Mouse (Mus musculus): ENCODE results near the gene Galnt10.

The Galnt10 gene

GRCm38 (mm10) chr11:57645018-57645559 lies at the start of gene Galnt10:
Gene Galnt10, plus strand, starts transcription at chr11:57645442.
- peak; percentile 54 for DNase-seq (ENCODE audit: low read depth)

- no peak for DNase-seq (ENCODE audit: low read depth)
Observed at GRCm38 (mm10) chr11:57595899-57596298, 49.3 kb upstream of the Galnt10 start.

GRCm38 (mm10) chr11:57598161-57598560 lies 47.1 kb upstream of the Galnt10 start:
- DNase-seq (ENCODE audit: low read depth), result peak; percentile 74

GRCm38 (mm10) chr11:57599304-57599703 lies 45.9 kb upstream of the Galnt10 start:
- DNase-seq (ENCODE audit: low read depth), result no peak

- DNase-seq (ENCODE audit: low read depth), result peak; percentile 53
Observed at GRCm38 (mm10) chr11:57600113-57600512, 45.1 kb upstream of the Galnt10 start.

GRCm38 (mm10) chr11:57600621-57601121 lies 44.6 kb upstream of the Galnt10 start:
- DNase-seq (ENCODE audit: low read depth), result peak; percentile 84

- no peak for DNase-seq (ENCODE audit: low read depth)
Observed at GRCm38 (mm10) chr11:57601806-57602455, 43.3 kb upstream of the Galnt10 start.

GRCm38 (mm10) chr11:57605086-57605485 lies 40.2 kb upstream of the Galnt10 start:
- no peak for DNase-seq (ENCODE audit: low read depth)

- no peak for DNase-seq (ENCODE audit: low read depth)
Observed at GRCm38 (mm10) chr11:57605660-57606059, 39.6 kb upstream of the Galnt10 start.

- DNase-seq (ENCODE audit: low read depth), result no peak
Observed at GRCm38 (mm10) chr11:57614502-57614901, 30.7 kb upstream of the Galnt10 start.

- no peak for DNase-seq (ENCODE audit: low read depth)
Observed at GRCm38 (mm10) chr11:57615286-57615685, 30.0 kb upstream of the Galnt10 start.

GRCm38 (mm10) chr11:57615871-57616270 lies 29.4 kb upstream of the Galnt10 start:
- no peak for DNase-seq (ENCODE audit: low read depth)

GRCm38 (mm10) chr11:57617526-57618264 lies 27.5 kb upstream of the Galnt10 start:
- peak; percentile 26 for DNase-seq (ENCODE audit: low read depth)

GRCm38 (mm10) chr11:57621472-57621871 lies 23.8 kb upstream of the Galnt10 start:
- no peak for DNase-seq (ENCODE audit: low read depth)

GRCm38 (mm10) chr11:57621876-57622275 lies 23.4 kb upstream of the Galnt10 start:
- DNase-seq (ENCODE audit: low read depth), result no peak

- DNase-seq (ENCODE audit: low read depth), result no peak
Observed at GRCm38 (mm10) chr11:57624490-57624893, 20.8 kb upstream of the Galnt10 start.

- no peak for DNase-seq (ENCODE audit: low read depth)
Observed at GRCm38 (mm10) chr11:57625465-57625864, 19.8 kb upstream of the Galnt10 start.

GRCm38 (mm10) chr11:57627086-57627735 lies 18.0 kb upstream of the Galnt10 start:
- no peak for DNase-seq (ENCODE audit: low read depth)

GRCm38 (mm10) chr11:57631805-57632485 lies 13.3 kb upstream of the Galnt10 start:
- no peak for DNase-seq (ENCODE audit: low read depth)

GRCm38 (mm10) chr11:57633006-57633405 lies 12.2 kb upstream of the Galnt10 start:
- no peak for DNase-seq (ENCODE audit: low read depth)

GRCm38 (mm10) chr11:57633975-57634585 lies 11.2 kb upstream of the Galnt10 start:
- no peak for DNase-seq (ENCODE audit: low read depth)
